Mouse (Mus musculus) spleen, adult 18-20 months (tissue): Measurements from ENCODE around the gene Gm20877.
"Not testable (repeated sequence)": the region's sequence is repeated elsewhere in the genome, so short reads cannot be mapped to it uniquely, and the experiment has no call there.

ENCODE experiments used
- DNase-seq, 2 experiments: peaks; one replicate each; pipeline ENCODE4 v3.0.0; 2022; ENCODE audit warnings: mixed read lengths in 2 of 2

The Gm20877 gene

DNA sequence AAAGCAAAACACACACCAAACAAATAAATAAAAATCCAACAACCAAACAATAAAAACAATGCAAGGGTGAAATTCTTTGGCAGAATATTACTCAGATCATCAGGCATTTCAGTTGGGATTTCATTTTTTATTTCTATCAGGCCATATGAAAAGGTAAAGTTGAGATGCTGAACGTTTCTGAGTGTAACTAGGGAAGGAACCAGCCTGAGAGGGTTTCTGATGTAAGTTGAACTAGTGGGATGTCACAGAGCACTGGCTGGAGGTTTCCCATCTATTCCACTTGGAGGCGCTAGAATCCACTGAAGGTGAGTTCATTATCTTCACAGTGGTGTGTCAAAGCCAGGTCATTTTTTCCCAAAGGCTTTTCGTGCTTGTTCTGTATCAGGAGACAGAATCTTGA, at the start of gene Gm20877:
Gm20877 (plus strand) TSS at position 301 of the 400 bp plus-strand sequence.
- not testable (repeated sequence) for DNase-seq
